Mouse (Mus musculus) spleen, adult 2 months (tissue): ENCODE results near the gene Adgrg1. TPM values are rescaled to one million over a fixed set of nuclear protein-coding genes. Genes with fewer than 3 reads are reported as not detected.

ENCODE experiments used
- DNase-seq, 2 experiments: peaks; one replicate each; pipeline versions ENCODE4 v3.0.0 to v3.0.0-alpha.2; 2012 to 2021; ENCODE audit warnings: low spot score in 2 of 2, low read depth in 1 of 2
- H3K27ac ChIP-seq: fragments of 200-500 bp; 2 replicates; pipeline ENCODE4 v1.5.1; 2012; ENCODE audit warnings: low read length, inconsistent platforms; ENCODE audit not compliant: insufficient read depth
- H3K27me3 ChIP-seq: fragments of 200-500 bp; 2 replicates; pipeline ENCODE4 v1.6.1; 2012; ENCODE audit warnings: mild to moderate bottlenecking, moderate library complexity, low read length, inconsistent platforms; ENCODE audit not compliant: control insufficient read depth, insufficient read depth
- H3K36me3 ChIP-seq: fragments of 200-500 bp; 2 replicates; pipeline ENCODE4 v1.6.1; 2012; ENCODE audit warnings: mild to moderate bottlenecking, low read length, inconsistent platforms; ENCODE audit not compliant: control insufficient read depth, insufficient read depth
- H3K4me1 ChIP-seq: fragments of 200-500 bp; 2 replicates; pipeline ENCODE4 v1.6.1; 2011; ENCODE audit warnings: inconsistent platforms; ENCODE audit not compliant: control insufficient read depth, insufficient read depth, insufficient read length
- H3K4me3 ChIP-seq: fragments of 200-500 bp; 2 replicates; pipeline ENCODE4 v1.5.1; 2011; ENCODE audit warnings: mild to moderate bottlenecking, inconsistent platforms; ENCODE audit not compliant: insufficient read depth, insufficient read length; ENCODE audit errors: extremely low read depth
- CTCF ChIP-seq: fragments of 200-500 bp; IDR thresholded peaks from 2 replicates; pipeline ENCODE4 v1.5.1; 2011; ENCODE audit warnings: mild to moderate bottlenecking, inconsistent platforms; ENCODE audit not compliant: insufficient read depth, insufficient read length, insufficient replicate concordance; ENCODE audit errors: extremely low read depth
- POLR2A ChIP-seq: fragments of 200-500 bp; IDR thresholded peaks from 2 replicates; pipeline ENCODE4 v1.6.1; 2011; ENCODE audit warnings: low read depth, low read length, inconsistent platforms
- WGBS: fragments of 180-500 bp; shearing (Covaris S2); methylation state at CpG from one replicate; pipeline ENCODE4 v1.1.7; 2018; 5-methylcytosine and 5-hydroxymethylcytosine counted together
- polyA plus RNA-seq: library from polyadenylated mRNA; depleted of rRNA; stranded (reverse); fragments of >200 nt; gene quantifications from 2 replicates; pipeline ENCODE4 v1.2.3, GENCODE M21; 2012; rRNA removed

The Adgrg1 gene
- polyA plus RNA-seq, 1 experiment, result 32.0 TPM

- DNase-seq, result no peak
- H3K27me3 ChIP-seq, result no peaks in the 10 kb centered on the region
- no peaks in the 10 kb centered on the region for H3K36me3 ChIP-seq
- no peak overlapping the region for H3K4me3 ChIP-seq
- 70% methylated on average over 6 of the region's 6 CpGs for WGBS
- H3K4me1 ChIP-seq, result peaks cover 8% of the 10 kb centered on the region; the same call in 1 of the 2 replicates
- no peak overlapping the region for H3K27ac ChIP-seq
- no peak for TF ChIP-seq POLR2A
- no peak for TF ChIP-seq CTCF
These were observed 79.9 kb downstream of the Adgrg1 start for GRCm38 (mm10) chr8:95054438-95054837.

- no peaks in the 10 kb centered on the region for H3K36me3 ChIP-seq
- no peak for TF ChIP-seq CTCF
- TF ChIP-seq POLR2A, result no peak
- H3K4me1 ChIP-seq, result peaks cover 8% of the 10 kb centered on the region; the same call in 1 of the 2 replicates
- H3K27ac ChIP-seq, result no peak within 1 kb of the TSS
- DNase-seq, result no peak
- no peak within 1 kb of the TSS for H3K4me3 ChIP-seq
- no peaks in the 10 kb centered on the region for H3K27me3 ChIP-seq
- 63% methylated on average over 2 of the region's 2 CpGs for WGBS
These were observed 80.5 kb downstream of the Adgrg1 start, which contains the start of gene Drc7 for GRCm38 (mm10) chr8:95054927-95055510. Gene Drc7 (plus strand): TSS chr8:95055103.

GRCm38 (mm10) chr8:95056414-95056813 is 81.9 kb downstream of the Adgrg1 start:
- no peaks in the 10 kb centered on the region for H3K27me3 ChIP-seq

GRCm38 (mm10) chr8:95058661-95059060 is 84.1 kb downstream of the Adgrg1 start:
- Histone ChIP-seq H3K4me3 (no peak overlapping the region), H3K36me3 (no peaks in the 10 kb centered on the region), H3K4me1 (peaks cover 8% of the 10 kb centered on the region; the same call in 1 of the 2 replicates), H3K27me3 (no peaks in the 10 kb centered on the region), H3K27ac (no peak overlapping the region)
- no peak for DNase-seq
- 13% methylated on average over 6 of the region's 6 CpGs for WGBS
- TF ChIP-seq POLR2A (no peak), CTCF (no peak)

More at GRCm38 (mm10) chr8:95056414-95056813, 81.9 kb downstream of the Adgrg1 start:
- no peak for DNase-seq
- Histone ChIP-seq H3K27ac (no peak overlapping the region), H3K4me1 (peaks cover 8% of the 10 kb centered on the region; the same call in 1 of the 2 replicates), H3K4me3 (no peak overlapping the region), H3K36me3 (no peaks in the 10 kb centered on the region)
- no peak for TF ChIP-seq POLR2A
- no peak for TF ChIP-seq CTCF
- WGBS, result 32% methylated on average over 5 of the region's 5 CpGs

- Histone ChIP-seq H3K36me3 (no peaks in the 10 kb centered on the region), H3K4me3 (no peak overlapping the region), H3K27ac (no peak overlapping the region), H3K4me1 (peaks cover 8% of the 10 kb centered on the region; the same call in 1 of the 2 replicates), H3K27me3 (no peaks in the 10 kb centered on the region)
- 23% methylated on average over 6 of the region's 6 CpGs for WGBS
- TF ChIP-seq CTCF (no peak), POLR2A (no peak)
- no peak for DNase-seq
These were observed 85.4 kb downstream of the Adgrg1 start for GRCm38 (mm10) chr8:95059812-95060533.

Other genes with a start within 250 kb of the Adgrg1 start
- 5.8 and 7.9 TPM in 2 replicates for gene Ccl22, start 229.2 kb upstream of the Adgrg1 start, polyA plus RNA-seq
- 3.0 and 3.1 TPM in 2 replicates for gene Cx3cl1, start 202.7 kb upstream of the Adgrg1 start, polyA plus RNA-seq
- gene Ccl17, start 164.3 kb upstream of the Adgrg1 start, polyA plus RNA-seq, result not detected in 2 replicates
- 70.8 and 109 TPM in 2 replicates for gene Coq9, start 136.4 kb upstream of the Adgrg1 start, polyA plus RNA-seq
- 27.1 and 32.8 TPM in 2 replicates for gene Ciapin1, start 136.4 kb upstream of the Adgrg1 start, polyA plus RNA-seq
- gene Polr2c, start 117.3 kb upstream of the Adgrg1 start, polyA plus RNA-seq, result 56.4 and 56.8 TPM in 2 replicates
- 5.3 and 5.8 TPM in 2 replicates for gene Dok4, start 98.4 kb upstream of the Adgrg1 start, polyA plus RNA-seq
- gene Ccdc102a, start 56.7 kb upstream of the Adgrg1 start, polyA plus RNA-seq, result 10.7 and 14.2 TPM in 2 replicates
- 36.0 and 43.2 TPM in 2 replicates for gene Adgrg5, start 51.1 kb upstream of the Adgrg1 start, polyA plus RNA-seq
- gene Adgrg3, start 42.9 kb downstream of the Adgrg1 start, polyA plus RNA-seq, result 6.3 and 6.8 TPM in 2 replicates
- gene Drc7, start 80.4 kb downstream of the Adgrg1 start, polyA plus RNA-seq, result 0.12 and 0.13 TPM in 2 replicates
- 13.2 and 17.7 TPM in 2 replicates for gene Katnb1, start 106.4 kb downstream of the Adgrg1 start, polyA plus RNA-seq
- gene Kifc3, start 228.1 kb downstream of the Adgrg1 start, polyA plus RNA-seq, result 9.8 and 14.3 TPM in 2 replicates